Mouse (Mus musculus) megakaryocyte, adult 5-6 weeks (primary cell): ENCODE data around the gene Zfhx2. TPM values are rescaled to one million over a fixed set of nuclear protein-coding genes. Genes with fewer than 3 reads are reported as not detected.

Source experiments
- ATAC-seq: 2 replicates; pipeline ENCODE4 v1.8.0; 2016; ENCODE audit warnings: mild to moderate bottlenecking, inconsistent platforms; ENCODE audit not compliant: poor library complexity, severe bottlenecking
- total RNA-seq, 2 experiments: library from RNA; stranded (forward) in 1 of 2; stranded (reverse) in 1 of 2; fragments of 153-499, 151-499 nt in 1 of 2; fragments of 221-1000, 200-1000 nt in 1 of 2; gene quantifications; 2 replicates each; pipeline versions ENCODE4 v1.2.3 to v1.2.4; 2015 to 2017

The Zfhx2 gene
- total RNA-seq, 2 experiments from 2014 or later = 1.1 to 2.0 TPM

DNA sequence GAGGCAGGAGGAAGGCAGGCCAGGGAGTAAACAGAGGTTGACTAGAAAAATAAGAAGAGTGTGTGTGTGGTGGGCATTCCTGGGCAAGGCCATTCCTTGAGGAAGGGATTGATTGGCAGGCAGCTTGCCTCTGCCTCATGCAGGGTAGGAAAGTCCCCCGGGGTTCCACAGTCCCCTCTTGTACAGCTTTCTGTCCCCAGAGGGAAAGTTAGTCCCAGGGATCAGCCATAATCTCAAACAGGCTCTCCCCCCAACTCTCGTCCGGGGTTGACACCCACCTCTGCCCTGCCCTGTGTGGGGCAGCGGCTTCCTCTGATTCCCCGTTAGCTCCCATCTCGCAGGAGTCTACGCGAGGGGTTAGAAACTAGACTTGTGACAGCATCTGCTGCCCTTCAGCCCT is 14.9 kb upstream of the Zfhx2 start:
- no peak for ATAC-seq

GRCm38 (mm10) chr14:55105836-55106809 is 14.0 kb upstream of the Zfhx2 start, which contains the start of gene Ap1g2:
TSS of gene Ap1g2 (minus strand) at chr14:55106593.
- ATAC-seq = peak; percentile 91

DNA sequence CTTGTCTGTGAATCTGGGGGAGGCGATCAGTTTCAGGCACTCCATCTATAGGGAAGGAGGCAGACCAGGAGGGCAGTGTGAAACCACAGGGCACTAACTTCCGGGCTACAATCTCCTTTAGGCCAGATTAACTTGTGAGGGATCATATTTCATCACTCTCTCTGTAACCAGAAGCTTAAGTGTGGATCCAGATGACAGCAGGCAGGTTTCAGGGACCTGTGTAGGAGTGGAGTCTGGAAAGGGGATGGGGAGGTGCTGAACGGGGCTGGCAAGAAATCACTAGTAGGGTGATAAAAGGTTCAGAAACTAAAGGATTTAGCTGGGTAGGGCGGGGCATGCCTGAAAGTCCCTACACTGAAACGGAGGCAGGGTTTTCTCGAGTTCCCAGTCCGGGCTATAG is 13.3 kb upstream of the Zfhx2 start:
- no peak for ATAC-seq

DNA sequence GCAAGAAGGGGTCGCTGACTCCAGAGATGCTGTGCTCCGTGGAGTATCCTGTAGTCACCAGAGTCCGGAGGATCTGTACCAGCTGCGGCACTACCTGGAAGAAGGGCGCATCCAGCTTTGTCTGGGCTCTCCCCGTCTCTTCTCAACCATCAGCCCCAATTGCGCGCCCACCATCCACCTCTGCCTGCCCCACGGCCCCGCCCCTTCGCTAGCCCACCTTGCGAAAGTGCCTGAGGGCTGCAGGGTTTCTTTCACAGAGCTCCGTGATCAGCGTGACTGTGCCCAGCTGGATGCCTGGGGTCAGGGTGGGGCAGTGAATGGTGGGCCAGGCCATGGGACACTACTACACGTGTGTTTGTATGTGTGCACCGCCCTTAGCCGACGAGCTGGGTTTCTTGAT is 12.2 kb upstream of the Zfhx2 start:
- no peak for ATAC-seq

- ATAC-seq = no peak
These were observed 10.2 kb upstream of the Zfhx2 start for GRCm38 (mm10) chr14:55102253-55102785.

- peak; percentile 30; the same call in 1 of the 2 replicates for ATAC-seq
These were observed 9.5 kb upstream of the Zfhx2 start for GRCm38 (mm10) chr14:55101592-55101991.

GRCm38 (mm10) chr14:55098067-55098466 is 5.9 kb upstream of the Zfhx2 start:
- peak; percentile 60 for ATAC-seq

DNA sequence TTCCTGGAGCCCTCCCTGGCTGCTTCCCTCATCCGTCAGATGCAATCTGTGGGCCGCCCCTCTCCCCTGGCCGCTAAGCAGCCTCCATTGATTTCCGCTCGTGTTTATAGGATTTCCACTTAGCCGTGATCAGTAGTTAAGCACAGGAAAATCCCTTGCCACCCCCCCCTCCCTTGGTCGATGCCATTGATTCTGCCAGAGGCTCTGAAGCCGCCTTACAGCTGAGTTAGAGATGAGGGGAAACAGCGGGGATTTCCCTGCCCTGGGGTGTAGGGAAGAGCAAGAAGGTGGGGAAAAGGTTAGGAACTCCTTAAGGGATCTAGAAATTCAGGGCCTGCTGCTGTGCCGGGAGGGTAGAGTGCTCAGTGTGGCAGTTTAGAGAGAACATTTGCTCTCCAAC is 5.5 kb upstream of the Zfhx2 start:
- no peak for ATAC-seq

DNA sequence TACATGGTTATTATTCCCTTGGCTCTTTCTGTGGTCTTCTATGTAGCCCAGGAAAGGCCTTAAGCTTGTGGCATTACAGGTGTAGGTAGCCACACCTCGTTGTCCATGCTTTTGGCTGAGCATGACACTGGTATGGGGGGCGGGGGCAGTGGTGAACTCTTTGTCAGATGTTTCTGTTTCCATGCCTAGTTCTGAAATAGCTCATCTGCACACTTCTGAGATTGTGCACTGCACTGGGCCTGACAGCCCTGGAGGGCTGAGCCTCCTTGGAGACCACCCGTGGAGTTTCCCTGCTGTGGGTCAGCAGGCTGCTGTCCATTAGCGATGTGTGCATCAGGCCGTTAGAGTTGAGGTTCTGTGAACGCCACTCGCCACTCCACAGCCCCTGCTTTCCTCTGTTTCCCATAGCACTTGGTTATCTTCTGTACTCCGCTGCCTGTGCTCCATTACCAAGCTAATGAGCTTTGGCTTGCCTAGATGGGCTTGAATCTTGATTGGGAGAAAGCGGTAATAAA is 4.5 kb upstream of the Zfhx2 start:
- no peak for ATAC-seq

- no peak for ATAC-seq
These were observed 3.5 kb upstream of the Zfhx2 start for GRCm38 (mm10) chr14:55095671-55096070.

DNA sequence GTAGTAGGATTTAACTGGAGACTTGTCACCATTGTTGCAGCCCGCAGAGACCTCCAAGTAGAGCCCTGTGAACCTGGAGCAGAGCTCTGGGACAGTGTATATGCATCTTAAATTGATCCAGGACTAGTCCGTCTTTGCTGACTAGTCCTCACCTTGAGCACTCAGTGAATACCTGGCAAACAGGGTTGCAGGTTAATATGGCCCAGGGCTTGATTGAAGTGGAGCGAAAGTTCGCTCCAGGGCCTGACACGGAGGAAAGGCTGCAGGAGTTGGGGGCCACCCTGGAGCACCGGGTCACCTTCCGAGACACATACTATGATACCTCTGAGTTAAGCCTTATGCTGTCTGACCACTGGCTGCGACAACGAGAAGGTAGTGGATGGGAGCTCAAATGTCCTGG is 3.1 kb upstream of the Zfhx2 start:
- no peak for ATAC-seq

DNA sequence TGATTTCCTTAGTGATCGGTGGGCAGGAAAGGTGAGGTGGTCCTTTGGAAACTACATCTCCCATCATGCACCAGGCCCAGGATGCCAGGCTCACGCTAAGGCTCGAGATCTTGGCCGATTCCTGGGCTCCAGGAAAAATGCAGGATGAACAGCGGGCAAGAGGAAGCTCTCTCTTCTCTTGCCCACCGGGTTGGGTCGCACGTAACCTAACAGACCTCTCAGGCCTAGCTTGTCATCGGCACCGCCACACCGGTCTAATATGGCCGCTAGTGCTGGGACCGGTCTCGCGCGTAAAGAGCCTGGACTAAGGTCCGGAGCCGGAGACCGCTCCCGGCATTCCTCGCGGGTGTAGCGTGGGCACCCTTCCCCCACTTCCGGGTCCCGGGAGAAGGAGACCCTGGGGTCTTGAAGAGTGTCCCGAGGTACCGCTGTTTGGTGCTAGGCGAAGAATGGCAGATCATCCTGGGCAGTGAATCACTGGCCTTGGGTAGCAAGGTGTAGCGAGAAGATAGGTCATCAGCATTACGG is 2.6 kb upstream of the Zfhx2 start, which contains the start of gene Thtpa:
Gene Thtpa, plus strand, starts transcription at position 81 of the 528 bp plus-strand sequence.
- peak; percentile 57 for ATAC-seq

GRCm38 (mm10) chr14:55093927-55094326 is 1.8 kb upstream of the Zfhx2 start:
- no peak for ATAC-seq

GRCm38 (mm10) chr14:55091209-55091865 is 787 bp downstream of the Zfhx2 start:
- ATAC-seq = no peak

DNA sequence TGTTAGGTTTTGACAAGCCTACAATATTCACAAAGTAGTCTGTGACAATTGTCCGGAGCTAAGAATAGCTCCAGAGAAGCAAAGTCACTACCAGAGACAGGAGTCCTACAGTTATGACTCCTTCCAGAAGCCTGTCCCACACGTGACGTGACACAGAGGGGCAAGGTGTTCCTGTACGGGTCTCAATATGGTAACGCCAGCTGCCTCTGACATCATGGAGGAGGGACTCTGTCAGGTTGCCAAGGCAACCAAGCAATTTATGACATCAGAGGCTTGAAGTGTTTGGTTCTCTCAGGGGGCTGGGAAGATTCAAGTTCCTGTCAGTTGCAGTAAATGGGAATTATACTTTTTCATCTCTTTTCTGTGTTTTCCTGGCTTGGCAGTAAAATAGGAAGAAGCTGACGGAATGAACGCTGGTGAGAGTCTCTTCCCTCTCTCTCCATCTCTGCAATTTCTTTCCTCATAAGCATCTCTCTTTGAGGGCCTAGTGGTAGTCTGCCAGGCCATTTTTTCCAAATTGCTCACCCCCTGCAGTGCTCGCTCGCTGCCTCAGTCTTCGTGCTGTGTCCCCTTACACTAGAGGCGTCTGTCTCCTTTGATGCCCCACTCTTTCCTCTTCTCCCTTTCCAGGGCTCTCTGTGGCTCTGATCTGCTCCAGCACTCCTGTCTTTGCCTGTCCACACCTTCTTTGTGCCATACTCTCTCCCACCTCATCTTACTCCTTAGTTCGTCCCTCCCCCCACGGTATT is 2.8 kb downstream of the Zfhx2 start:
- ATAC-seq = no peak

DNA sequence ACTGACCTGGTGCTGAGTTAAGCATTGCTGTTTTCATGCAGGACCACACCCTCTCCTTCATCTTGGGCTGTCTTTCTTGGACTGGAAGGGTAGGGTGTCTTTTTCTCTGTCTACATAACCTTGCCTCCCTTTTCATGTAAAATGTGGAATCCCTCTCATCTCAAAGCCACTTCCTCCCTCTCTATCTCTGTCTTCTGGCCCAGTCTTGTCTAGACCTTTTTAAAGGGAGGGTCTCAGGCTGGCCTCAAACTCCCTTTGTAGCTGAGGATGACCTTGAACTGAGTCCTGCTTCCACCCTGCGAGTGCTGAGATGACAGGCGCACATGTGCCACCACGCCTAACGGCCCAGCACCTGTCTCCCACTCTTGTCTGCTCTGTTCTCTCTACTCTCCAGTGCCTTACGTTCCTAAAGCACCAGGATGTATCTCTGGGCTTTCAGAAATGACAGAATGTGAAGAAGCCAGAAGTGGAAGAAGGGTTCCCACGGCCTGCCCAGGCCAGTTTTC is 6.1 kb downstream of the Zfhx2 start:
- ATAC-seq = no peak

DNA sequence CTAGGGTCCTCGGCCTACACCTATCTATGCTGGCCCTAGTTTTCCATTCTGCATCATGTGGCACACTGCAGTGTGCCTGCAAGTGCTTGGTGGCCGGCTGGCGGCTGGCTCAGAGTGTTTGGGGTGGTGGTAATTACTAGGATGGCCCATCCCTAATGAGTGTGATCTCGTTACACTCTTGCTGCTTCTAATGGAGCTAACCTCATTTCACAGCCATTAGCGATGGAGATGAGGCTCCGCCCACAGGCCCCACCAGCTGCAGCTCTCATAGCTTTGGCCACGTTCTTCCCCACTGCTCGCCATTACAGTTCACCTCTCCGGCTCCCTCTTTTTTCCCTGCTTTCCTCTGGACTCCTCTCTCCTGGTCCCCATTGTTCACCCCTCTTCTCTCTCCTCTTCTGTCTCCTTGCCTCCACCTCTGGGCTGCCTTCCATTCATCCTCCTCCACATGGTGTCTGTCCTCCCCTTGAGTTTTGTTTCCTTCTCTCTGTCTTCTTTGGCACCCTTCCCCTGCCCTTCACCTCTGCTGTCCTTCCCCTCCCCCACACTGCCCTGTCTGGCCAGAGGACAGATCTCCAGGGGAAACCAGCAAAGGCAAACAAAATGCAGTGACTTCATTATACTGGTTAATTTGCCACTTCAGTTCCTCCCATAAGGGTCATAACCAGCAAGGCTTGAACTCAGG is 6.7 kb downstream of the Zfhx2 start:
- no peak for ATAC-seq

- no peak for ATAC-seq
These were observed 8.6 kb downstream of the Zfhx2 start for GRCm38 (mm10) chr14:55083481-55083880.

GRCm38 (mm10) chr14:55081105-55081504 is 11.0 kb downstream of the Zfhx2 start:
- ATAC-seq = no peak
